Mouse (Mus musculus) kidney, embryonic 16.5 days (tissue): ENCODE results near the gene Inmt. TPM values are rescaled to one million over a fixed set of nuclear protein-coding genes. Genes with fewer than 3 reads are reported as not detected.
A peak's percentile ranks its signal among the peaks of the same experiment; 100 is the strongest.

Experiments
- ATAC-seq: fragments of 200-750 bp; cut with Nextera tagmentation; 2 replicates; pipeline ENCODE4 v1.8.0; 2017; ENCODE audit warnings: moderate TSS enrichment; ENCODE audit not compliant: low FRiP score, low TSS enrichment
- H3K27ac ChIP-seq: fragments of 300-500 bp; sonication (generic); 2 replicates; pipeline ENCODE4 v1.5.1; 2014; ENCODE audit warnings: low read length
- H3K27me3 ChIP-seq: fragments of 300-500 bp; sonication (generic); 2 replicates; pipeline ENCODE4 v1.6.1; 2014; ENCODE audit warnings: low read length, control low read depth, mixed read lengths; ENCODE audit not compliant: insufficient read depth
- H3K36me3 ChIP-seq: fragments of 300-500 bp; sonication (generic); 2 replicates; pipeline ENCODE4 v1.6.1; 2014; ENCODE audit warnings: low read length, control low read depth, mixed read lengths; ENCODE audit not compliant: insufficient read depth
- H3K4me1 ChIP-seq: fragments of 300-500 bp; sonication (generic); 2 replicates; pipeline ENCODE4 v1.6.1; 2014; ENCODE audit warnings: low read length, control low read depth, mixed read lengths; ENCODE audit not compliant: insufficient read depth
- H3K4me2 ChIP-seq: fragments of 300-500 bp; sonication (generic); replicated peaks from 2 replicates; pipeline ENCODE4 v1.6.1; 2014; ENCODE audit warnings: low read depth, low read length
- H3K4me3 ChIP-seq: fragments of 300-500 bp; sonication (generic); 2 replicates; pipeline ENCODE4 v1.5.1; 2014; ENCODE audit warnings: mild to moderate bottlenecking, low read length
- H3K9ac ChIP-seq: fragments of 300-500 bp; sonication (generic); replicated peaks from 2 replicates; pipeline ENCODE4 v1.6.1; 2014; ENCODE audit warnings: low read length
- H3K9me3 ChIP-seq: fragments of 300-500 bp; sonication (generic); 2 replicates; pipeline ENCODE4 v1.6.1; 2016; ENCODE audit warnings: low read length, control low read depth
- WGBS: fragments of 180-500 bp; shearing (Covaris S2); extraction: QIAGEN DNeasy Blood & Tissue Kit; methylation state at CpG from one replicate; pipeline ENCODE4 v1.1.7; 2014; 5-methylcytosine and 5-hydroxymethylcytosine counted together
- polyA plus RNA-seq: library from polyadenylated mRNA; unstranded; fragments of >200 nt; fragmentation: Nextera tagmentation; extraction: Ambion mirVana; gene quantifications from 2 replicates; pipeline ENCODE4 v1.2.1, GENCODE M21; 2015

The Inmt gene
- polyA plus RNA-seq, 1 experiment from 2014 or later, result 13.8 TPM

DNA sequence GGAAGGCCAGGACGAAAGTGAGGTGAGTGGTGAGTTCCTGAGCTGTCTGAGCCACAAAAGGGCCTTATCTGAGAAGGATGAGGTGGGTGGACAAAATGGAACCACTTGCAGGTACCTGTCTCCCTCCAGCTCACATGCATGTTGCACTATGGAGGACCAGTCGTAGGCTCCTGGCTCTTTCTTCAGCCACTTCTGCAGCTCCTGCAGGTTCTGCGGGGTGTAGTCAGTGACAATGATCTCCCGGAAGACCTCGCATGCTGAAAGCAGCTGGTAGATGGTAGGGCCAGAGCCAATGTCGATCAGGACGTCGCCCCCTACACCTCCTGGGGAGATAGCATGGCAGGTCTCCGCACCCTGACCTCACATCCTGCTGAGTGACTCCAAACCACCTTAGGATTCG is 1.7 kb downstream of the Inmt start:
- no peaks in the 10 kb centered on the region for H3K27me3 ChIP-seq

DNA sequence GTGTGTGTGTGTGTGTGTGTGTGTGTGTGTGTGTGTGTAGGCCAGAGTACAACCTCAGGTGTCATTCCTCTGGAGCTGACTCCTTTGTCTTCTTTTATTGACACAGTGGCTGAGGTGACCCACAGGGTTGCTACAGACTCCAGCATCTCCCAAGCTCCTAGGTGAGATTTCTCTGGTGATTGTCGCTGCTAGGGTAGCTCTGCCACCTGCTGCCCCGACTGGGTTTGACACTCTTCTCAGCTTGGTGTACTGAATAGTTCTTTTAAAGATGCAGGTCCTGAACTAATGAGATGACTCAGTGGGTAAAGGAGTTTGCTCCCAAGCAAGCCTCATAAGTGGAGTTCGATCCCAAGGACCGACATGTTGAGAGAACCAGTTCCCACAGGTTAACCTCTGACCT is 3.2 kb downstream of the Inmt start:
- H3K4me2 ChIP-seq, result no peak overlapping the region
- H3K27me3 ChIP-seq, result no peaks in the 10 kb centered on the region
- ATAC-seq, result no peak
- H3K27ac ChIP-seq, result no peak overlapping the region
- peaks cover 23% of the 10 kb centered on the region for H3K4me1 ChIP-seq
- no peaks in the 10 kb centered on the region for H3K9me3 ChIP-seq
- WGBS, result 57% methylated on average over 4 of the region's 4 CpGs
- H3K36me3 ChIP-seq, result no peaks in the 10 kb centered on the region
- no peak overlapping the region for H3K4me3 ChIP-seq
- H3K9ac ChIP-seq, result no peak overlapping the region

More for the DNA sequence above, 1.7 kb downstream of the Inmt start:
- no peak for ATAC-seq
- no peak overlapping the region for H3K27ac ChIP-seq
- no peak overlapping the region for H3K4me2 ChIP-seq
- H3K36me3 ChIP-seq, result no peaks in the 10 kb centered on the region
- peaks cover 23% of the 10 kb centered on the region for H3K4me1 ChIP-seq
- H3K4me3 ChIP-seq, result no peak overlapping the region
- no peaks in the 10 kb centered on the region for H3K9me3 ChIP-seq
- no peak overlapping the region for H3K9ac ChIP-seq
- 65% methylated on average over 10 of the region's 10 CpGs for WGBS

DNA sequence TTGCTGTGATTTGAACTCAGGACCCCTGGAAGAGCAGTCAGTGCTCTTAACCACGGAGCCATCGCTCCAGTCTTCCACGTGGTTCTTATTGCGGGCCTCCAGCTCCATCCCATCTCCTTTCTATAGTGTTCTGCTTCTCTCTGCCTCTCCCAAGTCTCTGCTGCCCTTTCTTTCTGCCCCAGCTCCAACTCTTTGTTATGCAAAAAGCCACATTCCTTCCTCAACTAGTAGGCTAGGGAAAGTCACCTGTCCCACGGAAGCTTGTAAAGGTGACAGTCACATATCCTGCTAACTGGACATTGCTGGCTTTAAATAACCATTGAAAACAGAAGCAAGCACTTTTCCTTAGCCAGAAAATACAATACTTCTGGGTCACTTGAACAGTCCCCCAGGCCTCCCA is 5.0 kb downstream of the Inmt start:
- H3K4me3 ChIP-seq, result no peak overlapping the region
- H3K27me3 ChIP-seq, result no peaks in the 10 kb centered on the region
- peaks cover 9% of the 10 kb centered on the region; the same call in 1 of the 2 replicates for H3K4me1 ChIP-seq
- no peaks in the 10 kb centered on the region for H3K36me3 ChIP-seq
- WGBS, result 74% methylated on average over 5 of the region's 5 CpGs
- H3K9ac ChIP-seq, result no peak overlapping the region
- no peak overlapping the region for H3K27ac ChIP-seq
- ATAC-seq, result no peak
- no peak overlapping the region for H3K4me2 ChIP-seq
- H3K9me3 ChIP-seq, result no peaks in the 10 kb centered on the region

DNA sequence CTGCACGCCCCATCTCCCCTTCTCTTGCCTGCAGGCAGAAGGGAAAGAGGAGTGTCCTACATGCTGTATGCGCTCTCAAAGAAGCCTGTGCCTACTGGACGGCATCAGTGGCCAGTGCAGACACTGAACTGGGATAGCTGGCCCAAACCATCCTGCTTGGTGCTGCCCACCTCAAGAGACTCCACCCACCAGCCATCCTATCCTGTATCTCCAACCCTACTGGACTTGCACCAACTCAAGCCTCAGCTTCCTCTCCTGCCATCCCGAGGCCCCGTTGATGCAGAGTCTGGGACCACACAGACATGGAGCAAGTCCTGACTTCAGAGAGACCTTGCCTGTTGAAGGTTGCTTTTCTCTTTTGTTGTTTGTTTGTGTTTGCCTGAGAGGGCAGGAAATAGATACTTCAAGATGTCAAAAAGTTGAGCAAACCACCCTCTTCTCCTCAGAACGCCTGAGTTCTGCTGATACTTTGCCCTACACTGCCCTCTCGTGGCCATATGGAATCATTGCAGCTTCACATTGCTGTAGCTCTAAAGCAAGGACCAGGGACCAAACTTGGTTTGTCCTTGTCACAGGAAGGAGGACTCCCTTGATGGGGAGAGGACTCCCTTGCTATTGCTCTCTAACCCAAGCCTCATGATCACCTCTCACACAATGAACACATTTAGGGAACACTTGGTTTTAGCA is 7.9 kb downstream of the Inmt start:
- H3K36me3 ChIP-seq, result no peaks in the 10 kb centered on the region
- 46% methylated on average over 7 of the region's 7 CpGs for WGBS
- H3K4me3 ChIP-seq, result no peak overlapping the region
- peak; percentile 77 for ATAC-seq
- no peak overlapping the region for H3K27ac ChIP-seq
- H3K9ac ChIP-seq, result no peak overlapping the region
- H3K27me3 ChIP-seq, result no peaks in the 10 kb centered on the region
- H3K9me3 ChIP-seq, result no peaks in the 10 kb centered on the region
- H3K4me1 ChIP-seq, result no peaks in the 10 kb centered on the region
- H3K4me2 ChIP-seq, result 0 out of 2 replicates have a peak overlapping the region, but pooled peaks have one; percentile 3

DNA sequence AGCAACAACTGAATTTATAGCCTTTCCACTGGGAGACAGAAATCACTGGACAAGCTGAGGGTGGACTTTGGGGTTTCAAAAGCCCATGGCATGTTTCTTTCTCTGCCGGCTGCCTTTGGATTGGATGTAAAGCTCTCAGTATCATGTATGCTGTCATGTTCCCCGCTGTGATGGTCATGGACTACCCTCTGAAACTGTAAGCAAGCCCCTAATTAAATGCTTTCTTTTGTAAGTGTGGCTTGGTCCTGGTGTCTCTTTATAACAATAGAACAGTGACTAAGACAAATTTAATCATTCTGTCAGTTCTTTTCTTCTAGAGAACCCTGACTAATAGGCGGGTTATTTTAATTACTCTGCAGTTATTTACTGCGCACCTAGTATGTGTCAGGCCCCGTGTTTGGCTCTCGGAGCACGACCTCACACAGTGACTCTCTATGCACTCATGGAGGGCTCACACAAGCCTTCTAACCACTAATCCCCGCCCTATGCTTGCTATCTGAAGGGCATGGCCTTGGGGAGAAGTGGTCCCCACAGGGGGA is 11.7 kb downstream of the Inmt start:
- Histone ChIP-seq H3K36me3 (no peaks in the 10 kb centered on the region), H3K27ac (no peak overlapping the region), H3K4me2 (no peak overlapping the region), H3K9ac (no peak overlapping the region), H3K27me3 (no peaks in the 10 kb centered on the region), H3K9me3 (no peaks in the 10 kb centered on the region), H3K4me3 (no peak overlapping the region), H3K4me1 (no peaks in the 10 kb centered on the region)
- 79% methylated on average over 8 of the region's 8 CpGs for WGBS
- no peak for ATAC-seq

DNA sequence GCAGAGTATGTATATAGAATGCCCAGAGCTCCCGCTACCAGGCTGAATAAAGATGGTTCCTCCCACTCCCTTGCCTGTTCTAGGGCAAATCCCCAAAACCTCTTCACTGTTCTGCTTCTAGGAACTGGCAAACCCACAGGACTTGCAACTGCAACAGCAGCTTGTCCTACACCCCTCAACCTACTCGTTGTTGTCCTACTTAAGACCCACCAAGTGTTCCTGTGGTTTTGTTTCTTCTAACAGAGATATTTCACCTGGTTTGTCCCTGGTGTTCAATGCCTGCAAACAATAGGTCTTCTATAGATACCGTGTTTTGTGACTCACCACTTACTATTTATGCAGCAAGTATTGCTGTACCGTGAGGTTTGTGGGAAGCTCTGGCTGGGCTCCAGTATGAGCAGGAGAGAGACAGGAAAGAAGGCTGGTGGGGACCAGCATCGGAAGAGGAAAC is 13.5 kb downstream of the Inmt start:
- Histone ChIP-seq H3K9ac (no peak overlapping the region), H3K4me1 (no peaks in the 10 kb centered on the region), H3K27me3 (no peaks in the 10 kb centered on the region), H3K9me3 (no peaks in the 10 kb centered on the region), H3K27ac (no peak overlapping the region), H3K36me3 (no peaks in the 10 kb centered on the region), H3K4me2 (no peak overlapping the region), H3K4me3 (no peak overlapping the region)
- WGBS, result 73% methylated on average over 5 of the region's 5 CpGs
- ATAC-seq, result no peak

DNA sequence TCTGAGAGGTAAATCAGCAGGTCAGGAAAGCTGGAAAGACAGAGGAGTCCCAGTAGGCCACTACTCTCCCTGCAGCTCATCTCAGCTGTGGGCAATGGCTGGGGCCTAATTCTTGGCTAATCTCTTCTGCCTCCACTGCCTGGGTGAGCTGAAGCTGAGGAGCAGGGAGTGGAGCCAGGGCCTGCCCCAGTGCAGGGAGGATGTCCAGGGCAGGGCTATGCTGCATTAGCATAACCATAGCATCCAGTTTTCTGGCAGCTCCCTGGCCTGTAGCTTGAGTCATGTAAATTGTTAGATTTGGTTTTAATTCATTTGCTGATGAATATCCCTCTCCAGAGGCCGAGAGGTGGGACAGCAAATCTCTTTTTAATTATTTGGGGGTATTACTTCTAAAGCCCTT is 15.6 kb downstream of the Inmt start:
- no peak overlapping the region for H3K4me3 ChIP-seq
- 55% methylated on average over 1 of the region's 1 CpGs for WGBS
- H3K9ac ChIP-seq, result no peak overlapping the region
- H3K36me3 ChIP-seq, result no peaks in the 10 kb centered on the region
- no peaks in the 10 kb centered on the region for H3K27me3 ChIP-seq
- H3K27ac ChIP-seq, result no peak overlapping the region
- ATAC-seq, result no peak
- H3K9me3 ChIP-seq, result no peaks in the 10 kb centered on the region
- no peak overlapping the region for H3K4me2 ChIP-seq
- H3K4me1 ChIP-seq, result no peaks in the 10 kb centered on the region

DNA sequence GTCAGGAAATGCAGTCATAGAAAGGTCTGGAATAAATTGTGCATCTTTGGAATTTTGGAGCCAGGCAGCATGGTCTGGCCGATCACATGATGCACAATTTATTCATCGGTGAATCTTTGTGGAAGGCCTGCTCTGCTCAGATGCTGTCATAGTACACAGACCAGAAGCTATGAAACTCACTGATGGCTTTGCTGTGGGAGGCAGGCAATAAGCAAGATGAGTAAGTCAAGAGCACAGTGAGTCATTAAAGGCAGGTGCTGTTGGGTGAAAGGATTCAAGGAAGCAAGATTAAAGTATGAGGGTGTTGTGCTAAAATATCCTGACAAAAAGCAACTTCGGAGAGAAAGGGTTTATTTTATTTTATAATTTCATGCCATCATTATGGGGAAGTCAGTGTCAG is 22.6 kb downstream of the Inmt start:
- no peaks in the 10 kb centered on the region for H3K4me1 ChIP-seq
- 87% methylated on average over 3 of the region's 3 CpGs for WGBS
- ATAC-seq, result no peak
- no peaks in the 10 kb centered on the region for H3K27me3 ChIP-seq
- no peak overlapping the region for H3K4me3 ChIP-seq
- no peaks in the 10 kb centered on the region for H3K9me3 ChIP-seq
- no peak overlapping the region for H3K4me2 ChIP-seq
- H3K36me3 ChIP-seq, result no peaks in the 10 kb centered on the region
- no peak overlapping the region for H3K27ac ChIP-seq
- H3K9ac ChIP-seq, result no peak overlapping the region

DNA sequence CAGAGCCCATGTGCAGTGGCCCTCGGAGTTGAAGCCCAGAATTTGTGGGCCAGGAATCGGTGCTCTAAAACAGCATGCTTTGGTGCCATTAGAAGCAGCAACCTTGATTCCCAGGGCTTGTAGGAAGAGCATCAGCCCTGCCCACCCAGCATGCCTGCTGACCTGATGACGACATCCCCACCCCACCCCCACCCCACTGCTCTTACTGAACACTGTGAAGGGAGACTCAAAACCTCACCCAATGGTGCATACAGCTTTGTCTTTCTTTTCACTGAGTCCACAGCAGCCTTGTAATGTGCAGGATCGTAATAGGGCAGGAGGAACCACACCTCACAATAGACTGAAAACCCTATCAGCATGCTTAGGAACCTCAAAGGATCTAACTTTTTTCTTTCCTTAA is 28.7 kb downstream of the Inmt start:
- Histone ChIP-seq H3K27me3 (no peaks in the 10 kb centered on the region), H3K36me3 (no peaks in the 10 kb centered on the region), H3K4me2 (no peak overlapping the region), H3K9me3 (peaks cover 5% of the 10 kb centered on the region; the same call in 1 of the 2 replicates), H3K4me1 (no peaks in the 10 kb centered on the region), H3K9ac (no peak overlapping the region), H3K27ac (no peak overlapping the region), H3K4me3 (no peak overlapping the region)
- WGBS, result 48% methylated on average over 4 of the region's 4 CpGs
- ATAC-seq, result no peak

DNA sequence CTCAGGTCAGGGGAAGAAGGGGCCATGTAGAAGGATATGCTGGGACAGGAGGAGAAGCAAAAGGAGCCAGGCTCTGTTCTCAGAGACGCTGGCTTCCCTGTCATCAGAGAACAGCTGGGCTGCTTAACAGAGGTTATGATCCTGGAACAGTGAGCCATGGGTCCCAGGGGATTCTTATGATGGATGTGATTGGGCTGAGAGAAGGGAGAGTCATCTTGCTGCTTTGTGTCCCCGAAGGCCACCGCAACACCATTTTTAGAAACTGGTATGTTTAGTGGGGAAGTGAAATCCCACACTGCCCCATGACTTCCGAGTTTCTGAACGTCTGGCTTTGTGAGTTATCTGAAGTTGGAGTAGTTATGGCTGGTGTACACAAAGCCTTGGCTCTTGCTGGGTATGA is 29.6 kb downstream of the Inmt start:
- peaks cover 5% of the 10 kb centered on the region; the same call in 1 of the 2 replicates for H3K9me3 ChIP-seq
- H3K27ac ChIP-seq, result no peak overlapping the region
- no peak overlapping the region for H3K9ac ChIP-seq
- peak; percentile 19; the same call in 1 of the 2 replicates for ATAC-seq
- H3K4me2 ChIP-seq, result no peak overlapping the region
- no peak overlapping the region for H3K4me3 ChIP-seq
- H3K27me3 ChIP-seq, result no peaks in the 10 kb centered on the region
- no peaks in the 10 kb centered on the region for H3K36me3 ChIP-seq
- 51% methylated on average over 5 of the region's 5 CpGs for WGBS
- no peaks in the 10 kb centered on the region for H3K4me1 ChIP-seq
